Mouse (Mus musculus): Measurements from ENCODE around the gene Gfpt1. TPM values are rescaled to one million over a fixed set of nuclear protein-coding genes. Genes with fewer than 3 reads are reported as not detected.

Gene Gfpt1
- polyA plus RNA-seq, 1 experiment from 2014 or later: 23.4 TPM

DNA sequence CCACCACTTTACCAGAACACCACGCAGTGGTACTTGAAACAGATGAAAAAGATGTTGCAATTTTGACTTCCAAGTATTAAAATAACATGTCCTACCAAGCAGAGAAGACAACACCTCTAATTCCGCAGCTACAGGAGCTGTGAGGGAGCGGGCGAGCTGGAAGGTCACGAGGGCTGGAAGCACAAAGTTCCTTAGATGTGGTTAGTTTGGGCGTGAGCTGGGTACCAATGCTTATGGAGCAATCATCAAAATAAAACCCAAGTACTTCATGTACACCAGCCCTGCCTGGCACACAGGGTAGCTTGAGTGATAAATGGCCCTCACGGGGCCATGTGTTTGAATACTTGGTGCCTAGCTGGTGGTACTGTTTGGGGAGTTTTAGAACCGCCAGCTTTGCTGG is 87.2 kb downstream of the Gfpt1 start:
- Histone ChIP-seq H3K36me3 (no peaks in the 10 kb centered on the region), H3K4me3 (replicated peaks) (no peak overlapping the region), H3K27me3 (replicated peaks) (no peaks in the 10 kb centered on the region), H3K9me3 (no peaks in the 10 kb centered on the region), H3K27ac (no peak overlapping the region), H3K4me1 (replicated peaks) (peaks cover 10% of the 10 kb centered on the region; the same call in 1 of the 2 replicates), H3K4me2 (replicated peaks) (no peak overlapping the region), H3K9ac (no peak overlapping the region)
- 86% methylated on average over 8 of the region's 8 CpGs for WGBS
- no peak for ATAC-seq

GRCm38 (mm10) chr6:87130628-87131027 is 88.0 kb downstream of the Gfpt1 start:
- 92% methylated on average over 7 of the region's 7 CpGs for WGBS
- no peak overlapping the region for H3K9ac ChIP-seq
- H3K4me2 ChIP-seq (replicated peaks): no peak overlapping the region
- H3K4me3 ChIP-seq (replicated peaks): no peak overlapping the region
- no peak overlapping the region for H3K27ac ChIP-seq
- no peak for ATAC-seq
- H3K27me3 ChIP-seq (replicated peaks): no peaks in the 10 kb centered on the region
- peaks cover 10% of the 10 kb centered on the region; the same call in 1 of the 2 replicates for H3K4me1 ChIP-seq (replicated peaks)
- no peaks in the 10 kb centered on the region for H3K36me3 ChIP-seq
- H3K9me3 ChIP-seq: no peaks in the 10 kb centered on the region

DNA sequence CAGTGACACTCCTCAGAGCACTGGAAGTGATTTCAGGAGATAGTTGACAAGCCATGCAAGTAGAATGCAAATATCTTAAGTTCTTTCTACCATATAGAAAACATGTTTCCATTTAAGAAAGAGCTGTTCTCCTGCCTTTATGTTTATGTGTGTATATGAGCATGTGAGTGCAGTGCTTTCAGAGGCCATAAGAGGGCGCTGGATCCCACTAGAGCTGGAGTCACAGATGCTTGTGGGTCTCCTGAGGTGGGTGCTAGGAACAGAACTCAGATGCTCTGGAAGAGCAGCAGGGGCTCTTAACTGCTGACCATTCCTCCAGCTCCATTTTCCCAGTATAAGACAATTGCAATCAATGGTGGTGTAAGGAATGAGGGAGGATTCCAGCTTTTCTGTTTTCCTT is 88.4 kb downstream of the Gfpt1 start:
- WGBS: 82% methylated on average over 1 of the region's 1 CpGs
- H3K4me2 ChIP-seq (replicated peaks): no peak overlapping the region
- H3K36me3 ChIP-seq: 0 out of 2 replicates have a peak, but pooled peaks cover under 1% of the 10 kb centered on the region
- H3K27me3 ChIP-seq (replicated peaks): no peaks in the 10 kb centered on the region
- no peak for ATAC-seq
- no peak overlapping the region for H3K4me3 ChIP-seq (replicated peaks)
- H3K9ac ChIP-seq: no peak overlapping the region
- peaks cover 10% of the 10 kb centered on the region; the same call in 1 of the 2 replicates for H3K4me1 ChIP-seq (replicated peaks)
- no peaks in the 10 kb centered on the region for H3K9me3 ChIP-seq
- H3K27ac ChIP-seq: no peak overlapping the region

GRCm38 (mm10) chr6:87133520-87133919 is 90.9 kb downstream of the Gfpt1 start:
- no peak for ATAC-seq
- no peaks in the 10 kb centered on the region for H3K9me3 ChIP-seq
- H3K9ac ChIP-seq: no peak overlapping the region
- no peak overlapping the region for H3K27ac ChIP-seq
- no peak overlapping the region for H3K4me2 ChIP-seq (replicated peaks)
- no peaks in the 10 kb centered on the region for H3K27me3 ChIP-seq (replicated peaks)
- peaks cover 4% of the 10 kb centered on the region; the same call in 1 of the 2 replicates for H3K36me3 ChIP-seq
- no peaks in the 10 kb centered on the region for H3K4me1 ChIP-seq (replicated peaks)
- 69% methylated on average over 3 of the region's 3 CpGs for WGBS
- H3K4me3 ChIP-seq (replicated peaks): no peak overlapping the region

- Histone ChIP-seq H3K36me3 (peaks cover 4% of the 10 kb centered on the region; the same call in 1 of the 2 replicates), H3K4me2 (replicated peaks) (no peak overlapping the region), H3K9me3 (no peaks in the 10 kb centered on the region), H3K9ac (no peak overlapping the region), H3K4me3 (replicated peaks) (no peak overlapping the region), H3K4me1 (replicated peaks) (no peaks in the 10 kb centered on the region), H3K27ac (no peak overlapping the region), H3K27me3 (replicated peaks) (no peaks in the 10 kb centered on the region)
- no peak for ATAC-seq
- 78% methylated on average over 12 of the region's 12 CpGs for WGBS
These were observed 91.4 kb downstream of the Gfpt1 start for GRCm38 (mm10) chr6:87133966-87134546.

GRCm38 (mm10) chr6:87138479-87138878 is 95.8 kb downstream of the Gfpt1 start:
- Histone ChIP-seq H3K4me3 (replicated peaks) (no peak overlapping the region), H3K27me3 (replicated peaks) (no peaks in the 10 kb centered on the region), H3K9ac (no peak overlapping the region), H3K9me3 (no peaks in the 10 kb centered on the region), H3K27ac (no peak overlapping the region), H3K4me1 (replicated peaks) (no peaks in the 10 kb centered on the region), H3K4me2 (replicated peaks) (no peak overlapping the region), H3K36me3 (peaks cover 4% of the 10 kb centered on the region; the same call in 1 of the 2 replicates)
- 68% methylated on average over 5 of the region's 5 CpGs for WGBS
- no peak for ATAC-seq

DNA sequence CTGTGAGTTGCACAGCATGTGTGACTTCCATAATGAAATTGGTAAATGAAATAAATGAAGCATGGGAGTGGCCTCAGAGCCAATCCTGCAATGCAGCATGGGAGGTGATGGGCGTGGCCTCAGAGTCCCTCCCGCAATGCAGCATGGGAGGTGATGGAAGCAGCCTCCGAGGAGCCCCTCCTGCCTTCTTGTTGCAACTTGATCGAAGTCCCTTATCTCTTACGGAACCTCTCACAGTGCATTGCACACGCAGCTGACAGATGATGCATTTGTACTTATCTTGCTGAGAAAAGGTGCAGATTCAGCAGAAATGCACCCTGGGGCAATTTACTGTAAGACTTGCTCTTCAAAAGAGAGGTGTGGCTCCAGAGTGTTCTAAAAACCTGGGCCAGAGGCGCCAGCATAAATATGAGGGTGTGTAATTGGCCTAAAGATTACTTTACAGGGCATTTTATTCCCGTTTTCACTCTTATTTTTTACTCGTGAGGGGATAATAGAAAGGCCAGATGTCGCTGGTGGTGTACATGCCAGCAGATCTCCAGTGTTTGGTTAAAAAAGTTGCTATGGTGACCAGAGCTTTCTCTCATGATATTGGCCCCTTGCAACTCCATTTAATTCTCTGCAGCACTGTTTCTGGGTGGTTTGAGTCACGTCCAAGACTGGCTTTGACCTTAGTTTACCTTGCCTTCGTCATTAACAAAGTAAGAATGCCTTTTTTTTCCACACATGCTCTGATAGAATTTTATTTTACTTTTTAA is 97.3 kb downstream of the Gfpt1 start:
- Histone ChIP-seq H3K4me3 (replicated peaks) (no peak overlapping the region), H3K9ac (no peak overlapping the region), H3K27me3 (replicated peaks) (no peaks in the 10 kb centered on the region), H3K9me3 (no peaks in the 10 kb centered on the region), H3K36me3 (peaks cover 4% of the 10 kb centered on the region; the same call in 1 of the 2 replicates), H3K4me2 (replicated peaks) (no peak overlapping the region), H3K4me1 (replicated peaks) (no peaks in the 10 kb centered on the region), H3K27ac (no peak overlapping the region)
- 61% methylated on average over 12 of the region's 12 CpGs for WGBS
- ATAC-seq: no peak

Other genes starting within 250 kb of the Gfpt1 start
- 345 and 376 TPM in 2 replicates for gene Anxa4, start 249.3 kb upstream of the Gfpt1 start, polyA plus RNA-seq (2015; fragmentation: Nextera tagmentation; extraction: Ambion mirVana)
- gene Aak1, start 193.3 kb upstream of the Gfpt1 start, polyA plus RNA-seq (2015; fragmentation: Nextera tagmentation; extraction: Ambion mirVana): 13.7 and 14.8 TPM in 2 replicates
- gene Nfu1, start 33.6 kb upstream of the Gfpt1 start, polyA plus RNA-seq (2015; fragmentation: Nextera tagmentation; extraction: Ambion mirVana): 107 and 109 TPM in 2 replicates
- gene D6Ertd527e, start 61.9 kb downstream of the Gfpt1 start, polyA plus RNA-seq (2015; fragmentation: Nextera tagmentation; extraction: Ambion mirVana): 0.21 and 0.30 TPM in 2 replicates

All from intestine, embryonic 15.5 days (tissue).